Mouse (Mus musculus) embryonic fibroblast, embryonic 13.5 days (primary cell): Measurements from ENCODE around the gene Fam198b.

ENCODE experiments used
- CTCF ChIP-seq: IDR thresholded peaks from 2 replicates; pipeline ENCODE4 v1.5.1; 2011; ENCODE audit warnings: mild to moderate bottlenecking, control low read depth, low read length, moderate library complexity, borderline replicate concordance; ENCODE audit not compliant: insufficient read depth
- POLR2A ChIP-seq: IDR thresholded peaks from 2 replicates; pipeline ENCODE4 v1.6.1; 2011; ENCODE audit warnings: low read depth, mild to moderate bottlenecking, control low read depth, low read length, moderate library complexity

GRCm38 (mm10) chr3:79970498-79970897 is 86.2 kb downstream of the Fam198b start:
- TF ChIP-seq POLR2A (no peak), CTCF (no peak)
